In the genomic region with DNA sequence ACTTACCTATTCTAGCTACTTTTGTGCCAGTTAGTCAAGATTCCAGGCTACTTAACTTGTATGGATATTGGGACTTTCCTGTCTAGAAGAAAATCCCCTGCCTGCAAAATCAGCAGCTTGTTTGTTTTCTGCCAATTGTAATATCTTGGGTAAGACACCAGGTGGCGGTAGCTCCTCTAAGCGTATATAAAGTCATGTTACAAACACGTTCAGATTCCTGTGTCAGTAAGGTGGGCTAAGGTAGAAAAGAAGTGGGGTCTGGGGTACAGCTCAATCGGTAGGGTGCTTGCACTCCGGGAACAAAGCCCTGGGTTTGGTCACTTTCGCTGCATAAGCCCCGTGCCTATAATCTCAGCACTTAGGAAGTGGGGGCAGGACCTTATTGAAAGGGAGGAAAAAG, we compare ENCODE assay signal across 8 mouse cellular contexts. TPM values are rescaled to one million over a fixed set of nuclear protein-coding genes. Genes with fewer than 3 reads are reported as not detected.
DNase-seq lines count a peak whose midpoint lies in the region; ATAC-seq and TF ChIP-seq lines count a peak whose summit lies in the region.

No protein-coding gene starts in this region.

- ATAC-seq in heart, embryonic 12.5 days (ENCODE audit: insufficient number of reproducible peaks, low FRiP score): no peak; the same call in 1 of the 2 replicates
- no peak for ATAC-seq in lung, embryonic 14.5 days (ENCODE audit: insufficient read depth)
- ATAC-seq in erythroblast, adult 5-6 weeks (replicated peaks; ENCODE audit: low FRiP score, poor library complexity, severe bottlenecking): no peak

- no peaks in the 10 kb centered on the region for H3K9me3 ChIP-seq in heart, embryonic 10.5 days
- no peaks in the 10 kb centered on the region for H3K9me3 ChIP-seq in heart, embryonic 12.5 days (replicated peaks)
- no peaks in the 10 kb centered on the region for H3K9me3 ChIP-seq in lung, embryonic 14.5 days (ENCODE audit: low read depth, low read length)

- no peak overlapping the region for H3K4me3 ChIP-seq in heart, embryonic 10.5 days
- H3K4me3 ChIP-seq in heart, embryonic 12.5 days: no peak overlapping the region
- no peak overlapping the region for H3K4me3 ChIP-seq in lung, embryonic 14.5 days (ENCODE audit: low read depth, low read length)

- no peak overlapping the region for H3K27ac ChIP-seq in heart, embryonic 10.5 days
- H3K27ac ChIP-seq in heart, embryonic 12.5 days (ENCODE audit: poor library complexity, severe bottlenecking): no peak overlapping the region
- no peak overlapping the region for H3K27ac ChIP-seq in lung, embryonic 14.5 days (ENCODE audit: low read depth)

- H3K9ac ChIP-seq in heart, embryonic 12.5 days: no peak overlapping the region
- H3K9ac ChIP-seq in lung, embryonic 14.5 days: no peak overlapping the region

- H3K4me2 ChIP-seq in heart, embryonic 12.5 days: peak overlapping the region; percentile 38
- peak overlapping the region; percentile 33; the same call in 1 of the 2 replicates for H3K4me2 ChIP-seq in lung, embryonic 14.5 days

- TF ChIP-seq CTCF in lung, embryonic 14.5 days (IDR thresholded peaks at IDR 0.05; ENCODE audit: low read depth): peak; percentile 77

- no peaks in the 10 kb centered on the region for H3K36me3 ChIP-seq in heart, embryonic 10.5 days
- no peaks in the 10 kb centered on the region for H3K36me3 ChIP-seq in heart, embryonic 12.5 days
- no peaks in the 10 kb centered on the region for H3K36me3 ChIP-seq in lung, embryonic 14.5 days (ENCODE audit: insufficient read depth)

- peak; percentile 88 for DNase-seq in heart, adult 11 months
- no peak for DNase-seq in heart, embryonic 10.5 days (ENCODE audit: low spot score)
- peak; percentile 78 for DNase-seq in 3T3-L1 (ENCODE audit: low read depth, low spot score)
- peak; percentile 82 for DNase-seq in NIH3T3 (ENCODE audit: low read depth)
- DNase-seq in lung, embryonic 14.5 days: peak; percentile 67
- DNase-seq in frontal cortex, postnatal 25 days (ENCODE audit: low spot score in 2 of 2): no peak

- 19% methylated on average over 7 of the region's 7 CpGs for WGBS in heart, embryonic 10.5 days
- WGBS in heart, embryonic 12.5 days: 10% methylated on average over 7 of the region's 7 CpGs
- 17% methylated on average over 7 of the region's 7 CpGs for WGBS in lung, embryonic 14.5 days

- no peaks in the 10 kb centered on the region for H3K4me1 ChIP-seq in heart, embryonic 10.5 days
- H3K4me1 ChIP-seq in heart, embryonic 12.5 days (replicated peaks): no peaks in the 10 kb centered on the region
- H3K4me1 ChIP-seq in lung, embryonic 14.5 days (ENCODE audit: insufficient read depth): no peaks in the 10 kb centered on the region

- no peaks in the 10 kb centered on the region for H3K27me3 ChIP-seq in heart, embryonic 10.5 days (ENCODE audit: insufficient read depth, poor library complexity, severe bottlenecking)
- no peaks in the 10 kb centered on the region for H3K27me3 ChIP-seq in heart, embryonic 12.5 days (replicated peaks)
- H3K27me3 ChIP-seq in lung, embryonic 14.5 days (ENCODE audit: insufficient read depth, low read length): no peaks in the 10 kb centered on the region

RNA-seq across cellular contexts. Expression of gene Zfp365, which starts 50.1 kb away (rescaled TPM):
- 0.88 and 0.96 TPM in 2 replicates for polyA plus RNA-seq in heart, embryonic 10.5 days (2016; fragmentation: Nextera tagmentation; extraction: Ambion mirVana)
- 0.63 and 0.95 TPM in 2 replicates for polyA plus RNA-seq in heart, embryonic 12.5 days (2016; fragmentation: Nextera tagmentation; extraction: Ambion mirVana)
- 1.9 and 2.2 TPM in 2 replicates for polyA plus RNA-seq in lung, embryonic 14.5 days (2014; fragmentation: Nextera tagmentation; extraction: Ambion mirVana)
- not detected in 2 replicates for total RNA-seq in erythroblast, adult 5-6 weeks (2015; ENCODE audit: low replicate concordance)
- not detected in 2 replicates for total RNA-seq in erythroblast, adult 5-6 weeks (2017; ENCODE audit: low replicate concordance)

Comparison
In these comparisons a context has a peak if more than half of its experiments do, and no peak if none do; other contexts are left out.
1. DNase-seq: peak in heart, adult 11 months (single experiment), 3T3-L1 (single experiment), NIH3T3 (single experiment) and lung, embryonic 14.5 days (single experiment); none in heart, embryonic 10.5 days (single experiment) and frontal cortex, postnatal 25 days (0 of 2).